Mouse (Mus musculus) stomach, embryonic 15.5 days (tissue): ENCODE measurements around the gene Plb1. TPM values are rescaled to one million over a fixed set of nuclear protein-coding genes. Genes with fewer than 3 reads are reported as not detected.

Source experiments
- ATAC-seq: fragments of 200-750 bp; cut with Nextera tagmentation; 2 replicates; pipeline ENCODE4 v1.8.0; 2017; ENCODE audit warnings: low read depth, moderate number of reproducible peaks, moderate TSS enrichment; ENCODE audit not compliant: insufficient read depth, low FRiP score
- H3K27ac ChIP-seq: fragments of 300-500 bp; sonication (generic); 2 replicates; pipeline ENCODE4 v1.5.1; 2015; ENCODE audit warnings: mild to moderate bottlenecking, inconsistent platforms
- H3K27me3 ChIP-seq: fragments of 300-500 bp; sonication (generic); replicated peaks from 2 replicates; pipeline ENCODE4 v1.6.1; 2015; ENCODE audit warnings: inconsistent platforms
- H3K36me3 ChIP-seq: fragments of 300-500 bp; sonication (generic); 2 replicates; pipeline ENCODE4 v1.6.1; 2015; ENCODE audit warnings: inconsistent platforms
- H3K4me1 ChIP-seq: fragments of 300-500 bp; sonication (generic); 2 replicates; pipeline ENCODE4 v1.6.1; 2015; ENCODE audit warnings: inconsistent platforms
- H3K4me2 ChIP-seq: fragments of 300-500 bp; sonication (generic); 2 replicates; pipeline ENCODE4 v1.6.1; 2015; ENCODE audit warnings: mild to moderate bottlenecking, inconsistent platforms
- H3K4me3 ChIP-seq: fragments of 300-500 bp; sonication (generic); replicated peaks from 2 replicates; pipeline ENCODE4 v1.5.1; 2015; ENCODE audit warnings: inconsistent platforms
- H3K9ac ChIP-seq: fragments of 300-500 bp; sonication (generic); 2 replicates; pipeline ENCODE4 v1.6.1; 2015; ENCODE audit warnings: inconsistent platforms
- H3K9me3 ChIP-seq: fragments of 300-500 bp; sonication (generic); 2 replicates; pipeline ENCODE4 v1.6.1; 2016; ENCODE audit warnings: inconsistent platforms
- WGBS: fragments of 180-500 bp; shearing (Covaris S2); methylation state at CpG from one replicate; pipeline ENCODE4 v1.1.7; 2015; 5-methylcytosine and 5-hydroxymethylcytosine counted together
- polyA plus RNA-seq: library from polyadenylated mRNA; unstranded; fragments of >200 nt; fragmentation: Nextera tagmentation; extraction: Ambion mirVana; gene quantifications from 2 replicates; pipeline ENCODE4 v1.2.1, GENCODE M21; 2015

Gene Plb1
- polyA plus RNA-seq, 1 experiment from 2014 or later = 0.98 TPM

DNA sequence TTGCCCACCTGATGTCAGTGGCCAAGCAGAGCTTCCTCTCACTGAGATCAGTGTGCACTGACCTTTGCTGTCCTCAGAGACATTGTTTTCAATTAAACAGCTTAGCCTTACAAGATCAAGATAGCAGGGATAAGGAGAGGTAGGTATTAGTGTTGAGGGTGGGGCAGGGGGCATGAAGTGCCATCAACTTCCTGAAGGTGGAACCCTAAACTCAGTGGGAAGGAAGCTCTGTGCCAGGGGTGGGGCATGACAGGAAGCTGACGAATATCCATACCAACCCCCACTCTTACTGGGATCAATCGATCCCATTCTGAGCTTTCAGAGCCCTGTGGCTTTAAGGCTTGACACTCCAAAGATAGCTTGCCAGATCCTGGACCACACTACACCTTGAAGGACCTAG, 105.8 kb downstream of the Plb1 start:
- ATAC-seq = no peak
- 26% methylated on average over 2 of the region's 2 CpGs for WGBS
- Histone ChIP-seq H3K9ac (no peak overlapping the region), H3K27ac (peak overlapping the region; percentile 28; the same call in 1 of the 2 replicates), H3K4me2 (no peak overlapping the region), H3K4me3 (no peak overlapping the region), H3K27me3 (no peaks in the 10 kb centered on the region), H3K36me3 (no peaks in the 10 kb centered on the region), H3K4me1 (peaks cover 15% of the 10 kb centered on the region; the same call in 1 of the 2 replicates), H3K9me3 (no peaks in the 10 kb centered on the region)

DNA sequence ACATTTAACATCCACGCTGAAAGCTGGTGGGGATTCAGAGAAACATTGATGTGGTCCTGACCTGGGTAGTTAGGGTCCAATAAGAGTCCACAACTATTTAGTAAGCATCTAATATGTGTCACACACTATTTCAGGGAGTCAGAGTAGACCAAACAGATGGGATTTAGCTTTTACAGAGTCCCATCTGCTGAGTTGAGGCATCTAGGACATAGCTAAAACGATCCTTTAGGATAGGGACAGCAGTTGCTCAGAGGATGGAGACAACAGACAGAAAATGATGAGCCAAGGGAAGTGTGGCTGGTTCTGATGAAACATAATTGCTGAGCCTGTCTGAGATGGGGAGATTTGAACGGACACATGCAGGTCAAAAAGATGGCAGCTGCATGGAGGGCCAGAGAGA, 106.3 kb downstream of the Plb1 start:
- peaks cover 14% of the 10 kb centered on the region; the same call in 1 of the 2 replicates for H3K4me1 ChIP-seq
- no peaks in the 10 kb centered on the region for H3K27me3 ChIP-seq
- no peak overlapping the region for H3K4me2 ChIP-seq
- no peaks in the 10 kb centered on the region for H3K9me3 ChIP-seq
- no peak overlapping the region for H3K9ac ChIP-seq
- H3K36me3 ChIP-seq = no peaks in the 10 kb centered on the region
- H3K27ac ChIP-seq = peak overlapping the region; percentile 28; the same call in 1 of the 2 replicates
- no peak overlapping the region for H3K4me3 ChIP-seq
- no peak for ATAC-seq
- 67% methylated on average over 3 of the region's 3 CpGs for WGBS

DNA sequence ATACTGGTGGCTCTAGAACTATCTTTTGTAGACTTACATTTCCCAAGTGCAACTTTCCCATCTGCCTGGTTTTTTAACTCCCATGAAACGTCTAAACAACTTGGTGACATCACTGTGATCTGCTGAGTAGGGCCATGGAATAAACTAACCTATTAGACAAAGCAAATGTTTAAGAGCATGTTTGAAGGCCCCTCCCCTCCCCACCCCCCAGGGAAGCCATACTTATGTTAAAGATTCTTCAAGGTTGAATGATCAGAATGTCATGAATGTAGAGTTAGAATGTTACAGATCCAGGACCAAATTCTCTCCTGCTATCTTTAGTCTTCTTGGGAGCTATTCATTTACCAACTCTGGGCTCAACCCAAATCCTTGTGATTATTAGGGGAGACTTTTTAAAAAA, 107.7 kb downstream of the Plb1 start:
- H3K4me2 ChIP-seq = no peak overlapping the region
- no peaks in the 10 kb centered on the region for H3K36me3 ChIP-seq
- no peaks in the 10 kb centered on the region for H3K27me3 ChIP-seq
- ATAC-seq = no peak
- 57% methylated on average over 1 of the region's 1 CpGs for WGBS
- H3K27ac ChIP-seq = no peak overlapping the region
- no peaks in the 10 kb centered on the region for H3K9me3 ChIP-seq
- no peak overlapping the region for H3K9ac ChIP-seq
- no peak overlapping the region for H3K4me3 ChIP-seq
- peaks cover 8% of the 10 kb centered on the region; the same call in 1 of the 2 replicates for H3K4me1 ChIP-seq

DNA sequence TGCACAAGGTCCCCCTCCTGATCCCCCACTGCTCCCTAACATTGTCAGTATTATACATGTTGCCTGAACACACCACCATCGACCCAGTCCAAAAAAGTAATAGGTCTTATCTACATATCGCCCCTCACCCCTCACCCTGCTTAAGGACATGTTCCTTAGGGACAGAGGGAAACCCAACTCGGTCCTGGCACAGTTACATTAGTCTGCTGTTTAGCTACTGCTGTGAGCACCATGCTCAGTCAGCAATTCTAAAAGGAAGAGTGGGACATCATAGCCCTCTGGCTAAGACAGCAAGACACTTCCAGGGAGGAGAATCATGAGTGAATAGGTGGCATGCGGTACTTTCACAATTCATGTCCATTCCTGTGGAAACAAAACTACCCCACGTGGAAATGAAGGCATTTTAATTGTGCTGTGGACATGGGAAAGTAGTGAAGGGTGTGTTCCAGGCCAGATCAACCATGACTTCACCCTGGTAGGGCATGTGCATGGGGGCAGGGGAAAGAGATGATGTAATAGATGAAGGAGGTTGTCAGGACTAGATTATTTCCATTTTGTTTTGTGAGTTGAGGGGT, 110.3 kb downstream of the Plb1 start:
- H3K4me2 ChIP-seq = no peak overlapping the region
- no peaks in the 10 kb centered on the region for H3K27me3 ChIP-seq
- no peak overlapping the region for H3K4me3 ChIP-seq
- H3K9me3 ChIP-seq = no peaks in the 10 kb centered on the region
- H3K27ac ChIP-seq = no peak overlapping the region
- H3K9ac ChIP-seq = no peak overlapping the region
- no peaks in the 10 kb centered on the region for H3K36me3 ChIP-seq
- peaks cover 22% of the 10 kb centered on the region; the same call in 1 of the 2 replicates for H3K4me1 ChIP-seq
- ATAC-seq = no peak
- WGBS = 62% methylated on average over 5 of the region's 5 CpGs

DNA sequence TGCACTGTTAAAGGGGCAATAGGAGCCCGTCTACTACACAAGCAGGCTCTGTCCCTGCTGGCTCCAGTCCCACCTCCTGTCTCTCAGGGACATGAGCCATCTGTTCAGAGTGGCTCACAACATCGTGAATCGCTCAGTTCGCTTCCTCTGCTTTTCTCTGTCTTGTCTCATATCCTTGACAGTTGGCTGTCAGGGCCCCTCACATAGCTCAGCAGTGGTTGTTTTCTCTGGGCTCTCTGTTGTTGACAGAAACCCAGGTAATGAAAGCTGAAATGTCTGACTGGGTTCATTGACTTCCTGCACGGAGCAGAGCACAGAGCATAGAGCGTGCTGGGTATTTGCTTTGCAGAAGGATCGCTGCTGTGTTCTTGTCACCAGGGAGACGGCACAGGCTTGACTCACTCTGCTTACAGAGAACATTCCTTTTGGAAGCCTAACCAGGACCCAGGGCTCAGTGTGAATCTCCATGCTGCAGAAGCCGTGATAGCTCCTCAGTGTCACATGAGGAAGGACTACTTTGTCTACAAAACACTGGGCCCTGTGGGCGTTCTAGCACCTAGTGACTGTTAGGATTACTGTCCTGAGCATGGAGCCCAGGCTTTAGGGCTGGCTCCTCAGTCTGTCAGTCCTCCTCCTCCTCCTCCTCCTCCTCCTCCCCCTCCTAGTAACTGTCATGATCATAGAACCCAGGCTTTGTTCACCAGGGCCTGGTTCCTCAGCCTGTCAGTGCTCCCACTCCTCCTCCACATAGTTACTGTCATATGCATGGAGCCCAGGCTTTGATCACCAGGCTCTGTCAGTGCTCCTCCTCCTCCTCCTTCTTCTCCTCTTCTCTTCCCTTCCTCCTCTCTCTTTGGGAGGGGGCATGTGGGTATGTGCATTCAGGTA, 113.8 kb downstream of the Plb1 start:
- no peaks in the 10 kb centered on the region for H3K36me3 ChIP-seq
- H3K9me3 ChIP-seq = no peaks in the 10 kb centered on the region
- WGBS = 8% methylated on average over 10 of the region's 10 CpGs
- ATAC-seq = peak; percentile 84
- no peak overlapping the region; the same call in 1 of the 2 replicates for H3K4me3 ChIP-seq
- H3K9ac ChIP-seq = no peak overlapping the region
- peak overlapping the region; percentile 90 for H3K27ac ChIP-seq
- no peaks in the 10 kb centered on the region for H3K27me3 ChIP-seq
- peak overlapping the region; percentile 41 for H3K4me2 ChIP-seq
- peaks cover 32% of the 10 kb centered on the region for H3K4me1 ChIP-seq

DNA sequence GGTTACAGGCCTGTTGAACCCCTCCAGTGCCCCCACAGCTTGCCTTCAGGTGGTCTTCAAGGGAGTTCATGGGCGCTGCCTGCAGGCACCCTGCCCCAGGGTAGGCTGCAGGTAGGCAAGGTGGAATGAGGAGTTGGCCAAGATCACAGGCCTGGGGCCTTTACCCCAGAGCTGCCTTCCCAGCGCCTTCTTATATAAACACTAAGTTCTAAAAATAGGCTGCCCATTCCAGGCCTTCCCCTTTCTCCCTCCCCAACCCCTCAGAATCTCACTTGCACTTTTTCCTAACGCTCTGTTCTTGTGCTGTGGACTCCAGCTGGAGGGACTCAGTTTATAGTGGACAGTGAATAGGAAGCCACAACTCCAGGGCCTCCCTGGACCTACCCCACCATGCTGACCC, 117.2 kb downstream of the Plb1 start:
- WGBS = 33% methylated on average over 3 of the region's 3 CpGs
- ATAC-seq = peak; percentile 25; the same call in 1 of the 2 replicates
- no peak overlapping the region for H3K9ac ChIP-seq
- H3K36me3 ChIP-seq = no peaks in the 10 kb centered on the region
- H3K4me2 ChIP-seq = no peak overlapping the region
- H3K4me3 ChIP-seq = no peak overlapping the region
- peak overlapping the region; percentile 79 for H3K27ac ChIP-seq
- H3K27me3 ChIP-seq = no peaks in the 10 kb centered on the region
- H3K4me1 ChIP-seq = peaks cover 32% of the 10 kb centered on the region
- no peaks in the 10 kb centered on the region for H3K9me3 ChIP-seq

DNA sequence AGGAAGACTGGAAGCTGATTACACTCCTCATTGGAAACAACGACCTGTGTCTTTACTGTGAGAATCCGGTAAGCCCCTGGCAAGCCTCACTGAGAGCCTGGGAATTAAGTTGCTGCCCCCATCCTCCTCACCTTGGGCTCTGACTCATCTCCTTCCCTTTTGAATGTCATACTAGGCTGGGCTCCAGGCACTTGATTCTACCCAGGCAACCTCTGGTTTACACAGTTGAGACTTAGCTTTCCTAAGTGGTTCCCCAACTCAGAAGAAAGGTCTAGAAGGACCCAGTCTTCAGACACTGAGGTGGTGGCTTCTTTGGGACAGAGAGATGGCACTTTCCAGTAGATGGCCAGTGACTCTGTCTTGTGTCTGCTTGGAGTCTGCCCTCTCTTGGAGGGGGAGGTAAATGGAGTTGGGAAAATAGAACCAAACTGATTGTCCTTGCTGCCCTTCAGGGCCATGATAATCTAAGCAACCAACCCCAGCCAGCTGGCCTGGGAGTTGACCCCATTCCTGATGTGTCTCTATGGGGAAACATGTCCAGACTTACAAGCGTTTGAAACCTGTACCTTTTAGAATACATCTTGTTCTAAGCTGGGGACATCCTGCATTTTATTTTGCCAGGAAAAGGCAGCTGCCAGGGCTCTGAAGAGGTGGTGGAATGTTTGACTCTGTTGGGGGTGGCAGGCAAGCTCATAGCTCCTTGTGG, 118.2 kb downstream of the Plb1 start:
- peak overlapping the region; percentile 79 for H3K27ac ChIP-seq
- no peak overlapping the region for H3K4me2 ChIP-seq
- peaks cover 30% of the 10 kb centered on the region for H3K4me1 ChIP-seq
- no peak overlapping the region for H3K9ac ChIP-seq
- no peaks in the 10 kb centered on the region for H3K9me3 ChIP-seq
- H3K27me3 ChIP-seq = no peaks in the 10 kb centered on the region
- H3K4me3 ChIP-seq = no peak overlapping the region
- ATAC-seq = no peak
- 65% methylated on average over 3 of the region's 3 CpGs for WGBS
- no peaks in the 10 kb centered on the region for H3K36me3 ChIP-seq

DNA sequence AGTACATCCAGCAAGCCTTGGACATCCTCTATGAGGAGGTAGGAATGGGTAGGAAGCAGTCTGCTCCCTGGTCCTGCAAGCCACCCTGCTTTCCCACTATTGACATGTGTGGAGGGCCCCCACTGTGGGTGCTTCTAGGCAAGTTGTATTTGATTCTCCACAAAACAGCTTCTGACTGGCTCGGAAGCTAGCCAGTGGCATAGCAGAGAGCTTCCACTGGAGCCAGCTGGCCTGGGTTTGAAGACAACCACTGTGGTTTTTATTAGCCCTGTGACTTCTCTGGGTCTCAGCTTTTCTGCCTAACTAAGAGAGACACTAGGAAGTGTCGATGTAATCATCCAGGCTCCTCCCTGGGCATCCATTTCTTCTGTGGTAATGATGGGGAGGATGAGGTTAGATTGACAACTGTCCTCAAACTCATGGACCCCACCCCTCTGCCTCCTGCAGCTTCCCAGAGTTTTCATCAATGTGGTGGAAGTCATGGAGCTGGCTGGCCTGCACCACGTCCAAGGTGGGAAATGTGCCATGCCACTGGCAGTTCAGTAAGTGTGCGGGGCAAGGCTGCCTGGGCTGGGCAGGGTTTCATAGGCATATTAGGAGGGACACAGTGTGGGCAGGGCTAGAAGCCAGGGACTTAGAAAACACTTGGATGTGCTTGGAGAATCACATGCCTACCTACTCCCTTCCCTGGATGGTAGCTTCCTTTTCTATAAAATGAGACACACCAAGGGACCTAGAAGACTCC, 119.4 kb downstream of the Plb1 start:
- Histone ChIP-seq H3K4me1 (peaks cover 18% of the 10 kb centered on the region), H3K9ac (no peak overlapping the region), H3K27me3 (no peaks in the 10 kb centered on the region), H3K4me3 (no peak overlapping the region), H3K9me3 (no peaks in the 10 kb centered on the region), H3K36me3 (no peaks in the 10 kb centered on the region), H3K27ac (no peak overlapping the region; the same call in 1 of the 2 replicates), H3K4me2 (no peak overlapping the region)
- ATAC-seq = no peak
- 81% methylated on average over 4 of the region's 4 CpGs for WGBS

DNA sequence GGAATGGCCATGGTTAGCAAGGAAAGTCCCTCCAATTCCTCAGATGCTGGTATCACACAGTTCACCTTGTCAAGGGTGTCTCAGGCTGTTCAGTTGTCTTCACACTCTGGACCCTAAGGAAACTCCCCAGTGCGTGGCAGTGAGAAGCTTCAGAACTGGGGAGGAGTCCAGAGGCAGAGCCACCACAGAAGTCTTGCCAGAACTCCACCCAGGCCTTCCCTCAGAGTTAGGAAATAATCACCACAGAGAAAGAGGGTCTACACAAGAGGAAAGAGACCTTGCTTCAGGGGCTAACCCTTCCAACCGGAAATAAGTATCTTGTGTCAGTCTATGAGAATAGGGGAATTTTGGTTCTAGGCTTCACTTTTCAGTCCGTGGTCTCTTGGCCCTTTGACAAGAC, 120.3 kb downstream of the Plb1 start:
- no peak for ATAC-seq
- 66% methylated on average over 3 of the region's 3 CpGs for WGBS

DNA sequence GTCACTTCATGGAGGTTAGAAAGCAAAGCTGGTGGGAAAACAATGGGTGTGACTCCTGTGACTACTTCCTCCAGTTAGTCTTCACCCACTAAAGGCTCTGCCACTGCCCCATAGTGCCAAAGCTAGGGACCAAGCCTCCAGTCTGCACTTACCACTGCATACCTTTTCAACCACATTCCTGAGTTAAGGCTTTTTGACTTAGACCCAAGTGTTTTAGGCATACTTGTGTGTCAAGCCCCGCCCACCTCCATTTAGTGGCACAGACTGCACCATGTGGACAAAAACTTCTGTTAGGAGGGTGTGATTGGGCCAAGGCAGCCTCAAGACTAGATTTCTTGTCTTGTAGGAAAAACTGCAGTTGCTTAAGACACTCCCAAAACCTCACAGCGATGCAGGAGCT, 120.8 kb downstream of the Plb1 start:
- Histone ChIP-seq H3K27ac (no peak overlapping the region), H3K4me2 (no peak overlapping the region), H3K4me3 (no peak overlapping the region), H3K36me3 (no peaks in the 10 kb centered on the region), H3K9me3 (no peaks in the 10 kb centered on the region), H3K4me1 (peaks cover 14% of the 10 kb centered on the region), H3K9ac (no peak overlapping the region), H3K27me3 (no peaks in the 10 kb centered on the region)
- no peak for ATAC-seq
- 64% methylated on average over 2 of the region's 2 CpGs for WGBS

More for the DNA sequence above, 120.3 kb downstream of the Plb1 start:
- H3K4me1 ChIP-seq = peaks cover 14% of the 10 kb centered on the region
- no peak overlapping the region for H3K27ac ChIP-seq
- no peak overlapping the region for H3K9ac ChIP-seq
- no peak overlapping the region for H3K4me2 ChIP-seq
- H3K9me3 ChIP-seq = no peaks in the 10 kb centered on the region
- no peak overlapping the region for H3K4me3 ChIP-seq
- H3K27me3 ChIP-seq = no peaks in the 10 kb centered on the region
- no peaks in the 10 kb centered on the region for H3K36me3 ChIP-seq

DNA sequence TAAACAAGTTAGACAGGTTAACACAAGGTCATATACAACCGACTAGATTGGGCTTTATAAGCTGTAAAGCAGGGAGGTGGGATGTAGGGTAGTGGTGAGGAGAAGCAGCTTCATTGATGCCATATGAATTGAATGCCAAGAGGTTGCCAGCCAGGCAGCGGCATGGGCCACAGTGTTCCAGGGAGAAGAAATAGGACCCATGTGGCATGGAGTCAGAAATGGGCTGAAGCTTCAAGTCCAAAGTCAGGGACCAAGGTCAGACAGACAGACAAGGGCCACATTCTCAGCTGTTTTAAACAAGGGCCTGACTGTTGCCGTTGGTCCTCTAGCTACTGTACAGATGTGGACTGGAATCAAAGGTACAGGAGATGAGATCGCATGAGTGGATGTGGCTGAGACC, 128.0 kb downstream of the Plb1 start:
- H3K27ac ChIP-seq = no peak overlapping the region
- no peak overlapping the region for H3K4me3 ChIP-seq
- no peak overlapping the region for H3K9ac ChIP-seq
- H3K27me3 ChIP-seq = no peaks in the 10 kb centered on the region
- no peaks in the 10 kb centered on the region for H3K36me3 ChIP-seq
- H3K4me2 ChIP-seq = no peak overlapping the region
- H3K9me3 ChIP-seq = no peaks in the 10 kb centered on the region
- no peak for ATAC-seq
- no peaks in the 10 kb centered on the region for H3K4me1 ChIP-seq
- 67% methylated on average over 4 of the region's 4 CpGs for WGBS
